Mouse (Mus musculus): Measurements from ENCODE around the gene Clcn2.

DNA sequence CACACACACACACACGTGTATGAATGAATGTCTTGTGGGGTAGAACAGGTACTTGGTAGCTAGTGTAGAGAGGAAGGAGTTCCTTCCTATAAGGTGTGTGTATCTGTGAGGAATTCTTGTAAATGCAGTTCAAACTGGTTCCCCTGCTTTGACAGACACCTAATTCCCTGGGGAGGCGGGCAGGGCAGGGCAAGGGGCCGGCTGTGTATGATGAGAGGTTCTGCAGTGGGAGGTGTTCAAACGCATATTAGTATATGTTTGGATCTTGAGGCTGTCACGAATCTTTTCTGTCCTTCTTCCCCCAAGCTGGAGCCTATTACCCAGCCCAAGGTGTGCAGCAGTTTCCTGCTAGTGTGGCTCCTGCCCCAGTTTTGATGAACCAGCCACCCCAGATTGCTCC lies 40.2 kb downstream of the Clcn2 start:
- TF ChIP-seq GATA1 (IDR thresholded peaks at IDR 0.05; ENCODE audit: low read length) (no peak), TAL1 (IDR thresholded peaks at IDR 0.05; ENCODE audit: low read length) (no peak)

Data from erythroblast, embryonic 14.5 days (primary cell).